Mouse (Mus musculus) kidney, embryonic 16.5 days (tissue): ENCODE measurements around the gene Dusp16. TPM values are rescaled to one million over a fixed set of nuclear protein-coding genes. Genes with fewer than 3 reads are reported as not detected.
A peak's percentile ranks its signal among the peaks of the same experiment; 100 is the strongest.
"Not testable (repeated sequence)": the region's sequence is repeated elsewhere in the genome, so short reads cannot be mapped to it uniquely, and the experiment has no call there.

ENCODE experiments used
- ATAC-seq: fragments of 200-750 bp; cut with Nextera tagmentation; 2 replicates; pipeline ENCODE4 v1.8.0; 2017; ENCODE audit warnings: moderate TSS enrichment; ENCODE audit not compliant: low FRiP score, low TSS enrichment
- H3K27ac ChIP-seq: fragments of 300-500 bp; sonication (generic); 2 replicates; pipeline ENCODE4 v1.5.1; 2014; ENCODE audit warnings: low read length
- H3K27me3 ChIP-seq: fragments of 300-500 bp; sonication (generic); 2 replicates; pipeline ENCODE4 v1.6.1; 2014; ENCODE audit warnings: low read length, control low read depth, mixed read lengths; ENCODE audit not compliant: insufficient read depth
- H3K36me3 ChIP-seq: fragments of 300-500 bp; sonication (generic); 2 replicates; pipeline ENCODE4 v1.6.1; 2014; ENCODE audit warnings: low read length, control low read depth, mixed read lengths; ENCODE audit not compliant: insufficient read depth
- H3K4me1 ChIP-seq: fragments of 300-500 bp; sonication (generic); 2 replicates; pipeline ENCODE4 v1.6.1; 2014; ENCODE audit warnings: low read length, control low read depth, mixed read lengths; ENCODE audit not compliant: insufficient read depth
- H3K4me2 ChIP-seq: fragments of 300-500 bp; sonication (generic); replicated peaks from 2 replicates; pipeline ENCODE4 v1.6.1; 2014; ENCODE audit warnings: low read depth, low read length
- H3K4me3 ChIP-seq: fragments of 300-500 bp; sonication (generic); 2 replicates; pipeline ENCODE4 v1.5.1; 2014; ENCODE audit warnings: mild to moderate bottlenecking, low read length
- H3K9ac ChIP-seq: fragments of 300-500 bp; sonication (generic); replicated peaks from 2 replicates; pipeline ENCODE4 v1.6.1; 2014; ENCODE audit warnings: low read length
- H3K9me3 ChIP-seq: fragments of 300-500 bp; sonication (generic); 2 replicates; pipeline ENCODE4 v1.6.1; 2016; ENCODE audit warnings: low read length, control low read depth
- WGBS: fragments of 180-500 bp; shearing (Covaris S2); extraction: QIAGEN DNeasy Blood & Tissue Kit; methylation state at CpG from one replicate; pipeline ENCODE4 v1.1.7; 2014; 5-methylcytosine and 5-hydroxymethylcytosine counted together
- polyA plus RNA-seq: library from polyadenylated mRNA; unstranded; fragments of >200 nt; fragmentation: Nextera tagmentation; extraction: Ambion mirVana; gene quantifications from 2 replicates; pipeline ENCODE4 v1.2.1, GENCODE M21; 2015

Gene Dusp16
- polyA plus RNA-seq, 1 experiment from 2014 or later, result 12.4 TPM

GRCm38 (mm10) chr6:134696146-134696545, 96.3 kb downstream of the Dusp16 start:
- no peaks in the 10 kb centered on the region for H3K36me3 ChIP-seq
- no peaks in the 10 kb centered on the region for H3K9me3 ChIP-seq
- 0 out of 2 replicates have a peak, but pooled peaks have one; percentile 47 for ATAC-seq
- H3K27me3 ChIP-seq, result no peaks in the 10 kb centered on the region
- no peak overlapping the region for H3K27ac ChIP-seq
- no peak overlapping the region for H3K4me2 ChIP-seq
- 36% methylated on average over 4 of the region's 4 CpGs for WGBS
- no peak overlapping the region for H3K4me3 ChIP-seq
- H3K4me1 ChIP-seq, result no peaks in the 10 kb centered on the region; the same call in 1 of the 2 replicates
- H3K9ac ChIP-seq, result no peak overlapping the region

GRCm38 (mm10) chr6:134695625-134696024, 96.8 kb downstream of the Dusp16 start:
- H3K4me1 ChIP-seq, result no peaks in the 10 kb centered on the region; the same call in 1 of the 2 replicates
- no peaks in the 10 kb centered on the region for H3K27me3 ChIP-seq
- no peaks in the 10 kb centered on the region for H3K9me3 ChIP-seq
- no peak overlapping the region for H3K9ac ChIP-seq
- 33% methylated on average over 3 of the region's 3 CpGs for WGBS
- H3K27ac ChIP-seq, result no peak overlapping the region
- H3K4me3 ChIP-seq, result no peak overlapping the region
- ATAC-seq, result no peak
- no peaks in the 10 kb centered on the region for H3K36me3 ChIP-seq
- H3K4me2 ChIP-seq, result no peak overlapping the region

- 87% methylated on average over 3 of the region's 3 CpGs for WGBS
- Histone ChIP-seq H3K9ac (no peak overlapping the region), H3K36me3 (no peaks in the 10 kb centered on the region), H3K27ac (no peak overlapping the region), H3K4me1 (no peaks in the 10 kb centered on the region; the same call in 1 of the 2 replicates), H3K27me3 (no peaks in the 10 kb centered on the region), H3K4me3 (no peak overlapping the region), H3K9me3 (no peaks in the 10 kb centered on the region), H3K4me2 (no peak overlapping the region)
- ATAC-seq, result no peak
These were observed 97.4 kb downstream of the Dusp16 start for GRCm38 (mm10) chr6:134694988-134695387.

- H3K4me2 ChIP-seq, result no peak overlapping the region
- H3K27ac ChIP-seq, result no peak overlapping the region
- no peaks in the 10 kb centered on the region for H3K27me3 ChIP-seq
- no peak overlapping the region for H3K4me3 ChIP-seq
- no peak for ATAC-seq
- H3K9ac ChIP-seq, result no peak overlapping the region
- WGBS, result 89% methylated on average over 6 of the region's 6 CpGs
- no peaks in the 10 kb centered on the region for H3K36me3 ChIP-seq
- H3K9me3 ChIP-seq, result no peaks in the 10 kb centered on the region
- H3K4me1 ChIP-seq, result no peaks in the 10 kb centered on the region; the same call in 1 of the 2 replicates
These were observed 97.9 kb downstream of the Dusp16 start for GRCm38 (mm10) chr6:134694498-134694897.

GRCm38 (mm10) chr6:134685515-134685914, 106.9 kb downstream of the Dusp16 start:
- no peaks in the 10 kb centered on the region for H3K36me3 ChIP-seq
- no peak overlapping the region for H3K27ac ChIP-seq
- H3K4me1 ChIP-seq, result no peaks in the 10 kb centered on the region
- H3K4me2 ChIP-seq, result no peak overlapping the region
- H3K9ac ChIP-seq, result no peak overlapping the region
- whole genome bisulfite sequencing, result 88% methylated on average over 6 of the region's 6 CpGs
- ATAC-seq, result no peak
- no peaks in the 10 kb centered on the region for H3K27me3 ChIP-seq
- no peak overlapping the region for H3K4me3 ChIP-seq
- no peaks in the 10 kb centered on the region for H3K9me3 ChIP-seq

GRCm38 (mm10) chr6:134685040-134685439, 107.4 kb downstream of the Dusp16 start:
- Histone ChIP-seq H3K9ac (no peak overlapping the region), H3K36me3 (no peaks in the 10 kb centered on the region), H3K4me2 (no peak overlapping the region), H3K4me1 (no peaks in the 10 kb centered on the region), H3K4me3 (no peak overlapping the region), H3K9me3 (no peaks in the 10 kb centered on the region), H3K27ac (no peak overlapping the region), H3K27me3 (no peaks in the 10 kb centered on the region)
- no peak for ATAC-seq
- 64% methylated on average over 2 of the region's 2 CpGs for WGBS

- H3K9me3 ChIP-seq, result no peaks in the 10 kb centered on the region
- H3K4me2 ChIP-seq, result no peak overlapping the region
- no peak overlapping the region for H3K4me3 ChIP-seq
- H3K4me1 ChIP-seq, result no peaks in the 10 kb centered on the region
- ATAC-seq, result no peak
- 61% methylated on average over 6 of the region's 6 CpGs for WGBS
- no peak overlapping the region for H3K9ac ChIP-seq
- no peaks in the 10 kb centered on the region for H3K27me3 ChIP-seq
- no peak overlapping the region for H3K27ac ChIP-seq
- no peaks in the 10 kb centered on the region for H3K36me3 ChIP-seq
These were observed 108.0 kb downstream of the Dusp16 start for GRCm38 (mm10) chr6:134684354-134684915.

GRCm38 (mm10) chr6:134679330-134679729, 113.1 kb downstream of the Dusp16 start:
- H3K4me1 ChIP-seq, H3K4me2 ChIP-seq, H3K27ac ChIP-seq, H3K9ac ChIP-seq, H3K27me3 ChIP-seq, H3K4me3 ChIP-seq, H3K9me3 ChIP-seq, ATAC-seq, H3K36me3 ChIP-seq: not testable (repeated sequence)
- WGBS, result 91% methylated on average over 4 of the region's 4 CpGs

- Histone ChIP-seq H3K27me3 (no peaks in the 10 kb centered on the region), H3K9ac (no peak overlapping the region), H3K27ac (no peak overlapping the region), H3K36me3 (no peaks in the 10 kb centered on the region), H3K9me3 (no peaks in the 10 kb centered on the region), H3K4me2 (no peak overlapping the region), H3K4me3 (no peak overlapping the region), H3K4me1 (no peaks in the 10 kb centered on the region)
- 69% methylated on average over 3 of the region's 3 CpGs for WGBS
- ATAC-seq, result no peak
These were observed 114.4 kb downstream of the Dusp16 start for GRCm38 (mm10) chr6:134678037-134678436.

GRCm38 (mm10) chr6:134677504-134677903, 114.9 kb downstream of the Dusp16 start:
- ATAC-seq, result no peak
- Histone ChIP-seq H3K9ac (no peak overlapping the region), H3K36me3 (no peaks in the 10 kb centered on the region), H3K4me3 (no peak overlapping the region), H3K27me3 (no peaks in the 10 kb centered on the region), H3K9me3 (no peaks in the 10 kb centered on the region), H3K4me2 (no peak overlapping the region), H3K4me1 (no peaks in the 10 kb centered on the region), H3K27ac (no peak overlapping the region)
- 80% methylated on average over 4 of the region's 4 CpGs for WGBS
